Mouse (Mus musculus) ovary, adult 18-20 months (tissue): ENCODE measurements around the gene Gpd1.

Experiments
- DNase-seq: peaks from one replicate; pipeline ENCODE4 v3.0.0; 2022; ENCODE audit warnings: low spot score, mixed read lengths

Gpd1 gene

DNA sequence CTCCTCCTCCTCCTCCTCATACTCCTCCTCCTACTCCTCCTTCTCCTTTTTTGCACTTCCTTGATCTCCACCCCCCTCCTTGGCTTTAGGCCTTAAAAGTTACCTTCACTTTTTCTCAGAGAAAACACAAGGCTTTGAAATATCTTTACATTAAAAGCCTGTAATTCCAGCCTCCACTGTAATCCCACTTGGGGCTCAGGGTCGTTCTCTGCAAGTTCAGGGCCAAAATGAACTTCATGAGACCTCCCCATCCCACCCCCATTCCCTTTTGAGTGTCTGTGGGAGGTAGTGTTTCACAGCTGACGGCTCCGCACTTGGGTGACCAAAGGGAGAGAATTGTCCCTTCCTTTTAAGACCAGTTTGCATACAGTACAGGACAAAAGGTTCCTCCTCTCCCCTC lies 55.6 kb downstream of the Gpd1 start:
- no peak for DNase-seq
